Mouse (Mus musculus) telencephalon, adult 2 months (tissue): ENCODE measurements around the gene Rbm4b.
A peak's percentile ranks its signal among the peaks of the same experiment; 100 is the strongest.
"Not testable (repeated sequence)": the region's sequence is repeated elsewhere in the genome, so short reads cannot be mapped to it uniquely, and the experiment has no call there.

ENCODE experiments used
- DNase-seq: peaks from one replicate; pipeline ENCODE4 v3.0.0-alpha.2; 2011; ENCODE audit warnings: low read depth, low spot score

Gene Rbm4b

GRCm38 (mm10) chr19:4810309-4810708 is 54.0 kb downstream of the Rbm4b start:
- no peak for DNase-seq

GRCm38 (mm10) chr19:4810746-4811062 is 54.4 kb downstream of the Rbm4b start:
- no peak for DNase-seq

DNA sequence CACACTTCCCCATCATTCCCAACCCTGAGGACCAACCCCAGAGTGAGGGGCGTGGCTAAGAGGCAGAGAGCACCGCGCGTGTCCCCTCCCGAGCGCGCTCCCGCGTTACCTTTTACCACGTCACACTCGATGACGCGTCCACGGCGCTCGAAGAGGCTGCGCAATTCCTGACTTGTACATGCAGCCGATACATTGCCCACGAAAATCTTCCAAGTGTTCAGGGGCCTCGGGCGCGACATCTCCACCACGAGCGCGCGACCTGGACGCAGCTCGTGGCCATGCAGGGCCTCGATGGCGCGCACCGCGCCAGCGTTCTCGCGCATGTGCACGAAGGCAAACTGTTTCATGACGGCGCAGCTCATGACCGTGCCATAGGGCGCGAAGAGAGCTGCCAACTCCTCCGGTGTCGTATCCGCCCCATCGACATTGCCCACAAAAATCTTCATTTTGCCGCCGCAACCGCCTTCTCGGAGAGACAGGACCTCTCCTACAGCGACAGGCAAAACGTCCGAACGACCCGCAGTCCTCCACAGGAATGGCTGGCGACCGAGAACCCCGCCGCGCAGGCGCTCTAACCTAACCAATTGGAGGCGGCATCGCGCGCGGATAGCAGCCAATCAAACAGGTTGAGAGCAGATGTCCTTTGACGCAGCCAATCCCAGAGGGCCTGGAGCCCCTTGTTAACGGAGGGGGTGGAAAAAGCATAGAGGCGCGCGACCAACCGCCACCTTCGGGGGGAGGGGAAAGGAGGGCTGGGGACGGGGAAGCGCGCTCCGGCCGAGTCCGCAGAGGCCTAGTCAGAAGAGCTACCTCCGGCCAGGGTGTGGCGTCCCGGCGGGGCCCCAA is 55.0 kb downstream of the Rbm4b start, which contains the start of the genes Gm21992 and Rbm14:
TSS of gene Gm21992 (minus strand) at position 550 of the 846 bp plus-strand sequence.
TSS of gene Rbm14 (minus strand) at position 572 of the 846 bp plus-strand sequence.
- peak; percentile 98 for DNase-seq

DNA sequence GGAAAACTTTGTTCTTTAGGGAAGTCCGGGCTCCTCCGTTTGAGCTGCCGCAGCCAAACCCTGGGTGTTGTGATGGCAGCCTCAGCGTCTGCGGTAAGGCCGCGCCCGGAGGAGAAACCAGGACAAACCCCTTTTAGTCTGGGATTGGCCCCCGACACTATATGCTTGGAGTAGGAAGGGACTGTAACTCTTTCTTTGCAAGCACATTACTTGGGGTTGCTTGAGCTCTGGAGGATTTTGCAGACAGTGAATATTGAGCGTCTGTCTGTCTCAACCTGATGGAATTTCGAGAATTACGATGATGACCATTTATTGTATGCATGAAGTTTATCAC is 55.6 kb downstream of the Rbm4b start:
- no peak for DNase-seq

- DNase-seq: not testable (repeated sequence)
Measured at GRCm38 (mm10) chr19:4812334-4812949, 56.1 kb downstream of the Rbm4b start.

GRCm38 (mm10) chr19:4813015-4813414 is 56.7 kb downstream of the Rbm4b start:
- no peak for DNase-seq
